Mouse (Mus musculus) liver, embryonic 14.5 days (tissue): ENCODE measurements at regions not wholly inside any gene's neighbourhood (a gene's known extent, or its start where the extent isn't known, plus 50 kb on each side); places are given as distances from the start of the nearest gene placed in this dataset.

Experiments
- CTCF ChIP-seq: IDR thresholded peaks from 2 replicates; pipeline ENCODE4 v1.5.1; 2016; ENCODE audit warnings: antibody characterized with exemption, low read depth, control low read depth
- EP300 ChIP-seq: IDR thresholded peaks from 2 replicates; pipeline ENCODE4 v1.6.1; 2016; ENCODE audit warnings: antibody characterized with exemption, low read depth

GRCm38 (mm10) chr5:126724329-126724728 is 517.3 kb upstream of the Tmem132c start:
- no peak for TF ChIP-seq CTCF
- TF ChIP-seq EP300 = no peak
